Mouse (Mus musculus): ENCODE measurements at regions not wholly inside any gene's neighbourhood (a gene's known extent, or its start where the extent isn't known, plus 50 kb on each side); places are given as distances from the start of the nearest gene placed in this dataset.

DNA sequence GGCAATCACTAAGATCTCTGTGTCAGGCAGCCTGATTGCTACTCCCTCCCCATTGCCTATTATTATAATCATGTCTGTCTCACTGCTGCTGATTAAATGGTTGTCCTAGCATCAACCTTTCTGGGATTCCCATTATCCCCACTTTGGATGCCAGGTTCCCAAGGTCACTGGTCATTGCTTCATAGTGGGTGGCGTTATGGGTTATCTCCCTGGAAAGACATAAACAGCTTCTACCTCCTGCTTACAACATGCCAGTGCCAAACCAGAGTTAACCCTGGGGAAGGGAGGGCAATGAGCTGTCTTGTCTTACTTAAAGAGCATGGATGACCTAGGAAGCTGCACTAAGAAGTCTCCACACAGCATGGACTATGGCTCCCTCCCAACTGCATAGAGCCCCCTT lies 136.9 kb downstream of the Uaca start:
- ATAC-seq (ENCODE audit: insufficient number of reproducible peaks, insufficient read depth, low FRiP score, low read depth): no peak
- Histone ChIP-seq H3K4me2 (replicated peaks; ENCODE audit: low read depth, low read length) (no peak overlapping the region), H3K9me3 (ENCODE audit: control insufficient read depth, low read depth, low read length) (no peaks in the 10 kb centered on the region), H3K36me3 (ENCODE audit: control insufficient read depth, insufficient read depth, low read length) (no peaks in the 10 kb centered on the region), H3K9ac (replicated peaks; ENCODE audit: low read depth, low read length) (no peak overlapping the region), H3K4me1 (ENCODE audit: control insufficient read depth, insufficient read depth, low read length) (no peaks in the 10 kb centered on the region), H3K4me3 (ENCODE audit: low read depth, low read length) (no peak overlapping the region), H3K27ac (ENCODE audit: low read length) (no peak overlapping the region), H3K27me3 (ENCODE audit: control insufficient read depth, insufficient read depth, low read length) (no peaks in the 10 kb centered on the region)
- 89% methylated on average over 1 of the region's 1 CpGs for WGBS

DNA sequence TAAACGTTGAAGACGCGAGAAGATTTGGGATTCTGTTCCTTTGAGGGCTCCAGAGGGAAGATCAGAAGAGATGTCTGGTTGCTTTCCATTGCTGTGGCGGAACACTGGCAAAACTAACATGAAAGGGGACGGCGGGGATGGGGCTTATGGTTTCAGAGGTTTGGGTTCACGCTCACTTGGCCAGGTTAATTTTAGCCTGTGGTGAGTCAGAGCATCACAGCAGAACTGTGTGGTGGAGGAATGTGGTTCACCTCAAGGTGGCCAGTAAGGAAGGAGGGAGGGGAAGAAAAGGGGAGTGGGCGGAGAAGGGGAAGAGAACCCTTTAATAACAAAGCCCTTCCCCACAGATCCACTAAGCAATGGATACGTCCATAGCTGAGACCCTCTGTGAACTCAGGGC lies 142.6 kb downstream of the Uaca start:
- ATAC-seq (ENCODE audit: insufficient number of reproducible peaks, insufficient read depth, low FRiP score, low read depth): no peak
- Histone ChIP-seq H3K27me3 (ENCODE audit: control insufficient read depth, insufficient read depth, low read length) (no peaks in the 10 kb centered on the region), H3K9ac (replicated peaks; ENCODE audit: low read depth, low read length) (no peak overlapping the region), H3K4me2 (replicated peaks; ENCODE audit: low read depth, low read length) (no peak overlapping the region), H3K4me3 (ENCODE audit: low read depth, low read length) (no peak overlapping the region), H3K36me3 (ENCODE audit: control insufficient read depth, insufficient read depth, low read length) (no peaks in the 10 kb centered on the region), H3K9me3 (ENCODE audit: control insufficient read depth, low read depth, low read length) (no peaks in the 10 kb centered on the region), H3K4me1 (ENCODE audit: control insufficient read depth, insufficient read depth, low read length) (peaks cover 8% of the 10 kb centered on the region; the same call in 1 of the 2 replicates), H3K27ac (ENCODE audit: low read length) (no peak overlapping the region)
- 92% methylated on average over 9 of the region's 9 CpGs for WGBS

DNA sequence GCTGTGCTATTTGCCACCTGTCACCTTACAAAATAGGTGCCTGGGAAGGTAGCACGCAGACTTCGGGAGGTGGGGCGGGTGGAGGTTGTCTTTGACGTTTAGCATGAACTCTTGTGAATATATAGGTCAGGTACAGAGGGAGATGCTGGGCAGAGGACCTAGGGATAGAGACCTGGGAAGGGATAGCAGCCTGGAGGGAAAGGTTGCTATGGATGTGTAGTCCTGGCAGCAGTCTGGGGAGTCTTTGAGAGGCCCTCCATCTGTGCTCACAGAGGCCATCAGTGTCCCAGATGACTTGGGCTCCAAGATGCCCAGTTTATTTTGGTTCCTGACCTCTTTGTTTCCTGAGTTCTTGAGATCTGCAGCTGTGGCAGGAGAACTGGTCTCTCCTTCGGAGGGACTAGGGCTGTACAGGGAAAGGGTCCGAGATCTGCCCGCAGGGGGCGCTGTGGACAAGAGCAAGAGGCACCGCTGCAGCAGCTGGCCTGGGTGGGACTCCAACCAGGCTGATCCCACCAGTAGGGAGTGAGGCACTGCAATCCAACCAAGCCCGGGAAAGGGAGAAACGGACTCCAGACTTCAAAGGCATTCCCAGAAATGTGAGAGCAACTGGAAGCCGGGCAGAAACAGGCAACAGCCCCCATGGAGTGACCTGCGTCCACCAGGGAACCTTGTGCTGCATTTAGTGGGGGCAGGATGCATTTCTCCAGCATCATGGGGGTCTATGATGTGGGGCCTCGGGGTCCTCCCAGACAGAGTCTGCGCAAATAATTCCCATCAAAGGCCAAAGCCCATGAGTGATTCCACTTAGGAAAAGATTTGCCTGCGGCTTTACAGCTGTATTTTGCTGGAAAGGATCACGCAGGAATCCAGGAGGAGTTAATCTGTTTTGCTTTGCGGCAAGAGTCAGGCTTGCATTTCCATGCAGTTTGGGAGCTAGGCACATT lies 145.8 kb downstream of the Uaca start:
- Histone ChIP-seq H3K4me1 (ENCODE audit: control insufficient read depth, insufficient read depth, low read length) (peaks cover 8% of the 10 kb centered on the region; the same call in 1 of the 2 replicates), H3K4me2 (replicated peaks; ENCODE audit: low read depth, low read length) (no peak overlapping the region), H3K9ac (replicated peaks; ENCODE audit: low read depth, low read length) (no peak overlapping the region), H3K27ac (ENCODE audit: low read length) (peak overlapping the region; percentile 21; the same call in 1 of the 2 replicates), H3K36me3 (ENCODE audit: control insufficient read depth, insufficient read depth, low read length) (no peaks in the 10 kb centered on the region), H3K4me3 (ENCODE audit: low read depth, low read length) (no peak overlapping the region), H3K27me3 (ENCODE audit: control insufficient read depth, insufficient read depth, low read length) (no peaks in the 10 kb centered on the region), H3K9me3 (ENCODE audit: control insufficient read depth, low read depth, low read length) (no peaks in the 10 kb centered on the region)
- WGBS: 23% methylated on average over 18 of the region's 18 CpGs
- ATAC-seq (ENCODE audit: insufficient number of reproducible peaks, insufficient read depth, low FRiP score, low read depth): peak; percentile 94

DNA sequence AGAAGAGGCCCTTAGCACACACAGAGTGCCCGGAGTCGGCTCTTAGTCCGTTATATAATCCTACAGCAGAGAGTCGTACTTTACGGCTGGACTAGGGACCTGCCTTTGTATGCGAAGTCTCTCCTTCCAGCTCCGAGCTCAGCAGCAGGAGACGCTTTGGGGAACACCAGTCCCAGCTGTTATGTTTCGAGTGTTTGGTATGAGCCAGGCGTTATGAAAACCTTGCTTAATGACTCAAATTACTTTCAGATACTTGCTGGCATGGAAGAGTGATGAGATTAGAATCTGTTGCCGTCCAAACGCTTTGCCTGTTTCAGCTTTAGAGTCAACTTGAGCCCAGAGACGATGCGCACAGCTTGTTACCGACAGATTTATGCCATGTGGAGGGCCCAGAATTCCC lies 153.0 kb downstream of the Uaca start:
- Histone ChIP-seq H3K27ac (ENCODE audit: low read length) (no peak overlapping the region), H3K9me3 (ENCODE audit: control insufficient read depth, low read depth, low read length) (no peaks in the 10 kb centered on the region), H3K4me2 (replicated peaks; ENCODE audit: low read depth, low read length) (no peak overlapping the region), H3K9ac (replicated peaks; ENCODE audit: low read depth, low read length) (no peak overlapping the region), H3K4me1 (ENCODE audit: control insufficient read depth, insufficient read depth, low read length) (peaks cover 20% of the 10 kb centered on the region), H3K27me3 (ENCODE audit: control insufficient read depth, insufficient read depth, low read length) (no peaks in the 10 kb centered on the region), H3K4me3 (ENCODE audit: low read depth, low read length) (no peak overlapping the region), H3K36me3 (ENCODE audit: control insufficient read depth, insufficient read depth, low read length) (no peaks in the 10 kb centered on the region)
- no peak for ATAC-seq (ENCODE audit: insufficient number of reproducible peaks, insufficient read depth, low FRiP score, low read depth)
- 47% methylated on average over 15 of the region's 15 CpGs for WGBS

DNA sequence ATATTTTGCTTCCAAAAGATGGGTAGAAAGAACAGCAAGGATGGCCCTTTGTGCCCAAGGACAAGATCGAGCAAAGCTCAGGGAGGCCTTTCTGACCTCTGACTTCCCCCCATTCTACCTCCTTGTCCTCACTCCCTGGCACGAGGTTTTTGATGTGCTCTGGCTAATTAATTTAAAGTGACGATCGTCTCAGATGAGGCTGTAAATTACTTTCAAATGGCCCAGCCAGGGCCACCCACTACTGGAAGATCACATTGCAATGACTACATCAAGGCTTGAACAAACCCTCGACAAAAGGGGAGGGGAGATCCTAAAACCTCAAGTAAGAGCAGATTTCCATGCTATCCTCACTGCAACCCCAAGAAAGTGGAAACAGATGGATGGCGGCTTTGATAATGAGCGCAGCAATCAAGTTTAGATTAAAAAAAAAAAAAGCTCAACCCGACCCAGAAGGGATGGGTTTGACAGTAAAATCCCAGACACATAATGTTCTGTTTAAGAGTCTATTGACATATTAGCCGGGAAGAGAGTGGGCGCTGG lies 154.3 kb downstream of the Uaca start:
- WGBS: 63% methylated on average over 10 of the region's 10 CpGs
- H3K4me3 ChIP-seq (ENCODE audit: low read depth, low read length): no peak overlapping the region
- H3K4me1 ChIP-seq (ENCODE audit: control insufficient read depth, insufficient read depth, low read length): peaks cover 20% of the 10 kb centered on the region
- no peak for ATAC-seq (ENCODE audit: insufficient number of reproducible peaks, insufficient read depth, low FRiP score, low read depth)
- H3K36me3 ChIP-seq (ENCODE audit: control insufficient read depth, insufficient read depth, low read length): no peaks in the 10 kb centered on the region
- no peaks in the 10 kb centered on the region for H3K9me3 ChIP-seq (ENCODE audit: control insufficient read depth, low read depth, low read length)
- no peak overlapping the region for H3K27ac ChIP-seq (ENCODE audit: low read length)
- H3K9ac ChIP-seq (replicated peaks; ENCODE audit: low read depth, low read length): no peak overlapping the region
- H3K4me2 ChIP-seq (replicated peaks; ENCODE audit: low read depth, low read length): no peak overlapping the region
- H3K27me3 ChIP-seq (ENCODE audit: control insufficient read depth, insufficient read depth, low read length): no peaks in the 10 kb centered on the region

DNA sequence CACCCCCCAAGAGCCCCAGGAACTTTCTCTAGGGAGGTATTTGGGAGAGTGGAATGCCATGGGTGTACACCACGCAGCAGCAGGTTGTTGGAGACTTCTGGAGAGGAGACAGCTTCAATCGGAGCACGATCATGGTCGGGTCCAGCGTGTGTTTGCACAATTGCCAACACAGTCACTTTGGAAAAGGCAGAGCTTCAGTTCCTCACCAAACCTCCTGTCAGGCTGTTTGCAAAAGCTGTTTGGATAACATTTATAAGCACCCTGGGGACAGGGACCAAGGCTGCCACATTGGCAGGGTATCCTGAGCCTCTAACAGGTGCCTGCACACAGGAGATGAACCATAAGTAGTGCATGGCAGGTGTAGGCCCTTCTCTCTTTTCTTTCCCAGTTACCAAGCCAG lies 155.8 kb downstream of the Uaca start:
- Histone ChIP-seq H3K9me3 (ENCODE audit: control insufficient read depth, low read depth, low read length) (no peaks in the 10 kb centered on the region), H3K27me3 (ENCODE audit: control insufficient read depth, insufficient read depth, low read length) (no peaks in the 10 kb centered on the region), H3K4me2 (replicated peaks; ENCODE audit: low read depth, low read length) (no peak overlapping the region; the same call in 1 of the 2 replicates), H3K36me3 (ENCODE audit: control insufficient read depth, insufficient read depth, low read length) (no peaks in the 10 kb centered on the region), H3K4me3 (ENCODE audit: low read depth, low read length) (no peak overlapping the region), H3K4me1 (ENCODE audit: control insufficient read depth, insufficient read depth, low read length) (peaks cover 20% of the 10 kb centered on the region), H3K9ac (replicated peaks; ENCODE audit: low read depth, low read length) (no peak overlapping the region), H3K27ac (ENCODE audit: low read length) (no peak overlapping the region)
- no peak for ATAC-seq (ENCODE audit: insufficient number of reproducible peaks, insufficient read depth, low FRiP score, low read depth)
- WGBS: 88% methylated on average over 5 of the region's 5 CpGs

DNA sequence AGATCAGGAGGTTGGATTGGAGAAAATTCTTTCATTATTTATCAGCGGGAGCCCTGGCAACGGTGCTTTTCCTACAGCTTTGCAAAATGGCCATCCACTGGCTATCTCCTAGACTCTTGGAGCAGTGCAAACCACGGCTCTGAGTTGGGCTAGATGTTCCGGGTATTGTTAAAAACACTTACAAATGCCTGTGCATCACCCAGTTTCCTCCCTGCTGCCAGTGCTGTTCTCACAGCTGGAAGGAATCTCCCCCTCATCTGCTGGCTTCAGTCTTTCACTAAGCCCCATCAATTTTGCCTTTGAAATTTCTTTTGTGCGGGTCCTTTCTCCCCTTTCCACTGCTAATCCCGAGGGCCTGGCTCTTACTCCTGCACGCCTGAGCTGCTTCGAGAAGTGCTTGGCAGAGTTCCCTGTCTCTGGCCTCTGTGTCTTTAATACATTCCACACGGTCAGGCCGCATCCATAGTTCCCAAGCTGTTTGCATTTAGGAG lies 156.8 kb downstream of the Uaca start:
- Histone ChIP-seq H3K4me1 (ENCODE audit: control insufficient read depth, insufficient read depth, low read length) (peaks cover 20% of the 10 kb centered on the region), H3K36me3 (ENCODE audit: control insufficient read depth, insufficient read depth, low read length) (no peaks in the 10 kb centered on the region), H3K9ac (replicated peaks; ENCODE audit: low read depth, low read length) (no peak overlapping the region), H3K27ac (ENCODE audit: low read length) (peak overlapping the region; percentile 80; the same call in 1 of the 2 replicates), H3K4me3 (ENCODE audit: low read depth, low read length) (no peak overlapping the region), H3K27me3 (ENCODE audit: control insufficient read depth, insufficient read depth, low read length) (no peaks in the 10 kb centered on the region), H3K4me2 (replicated peaks; ENCODE audit: low read depth, low read length) (no peak overlapping the region; the same call in 1 of the 2 replicates), H3K9me3 (ENCODE audit: control insufficient read depth, low read depth, low read length) (no peaks in the 10 kb centered on the region)
- WGBS: 20% methylated on average over 10 of the region's 10 CpGs
- peak; percentile 67; the same call in 1 of the 2 replicates for ATAC-seq (ENCODE audit: insufficient number of reproducible peaks, insufficient read depth, low FRiP score, low read depth)

DNA sequence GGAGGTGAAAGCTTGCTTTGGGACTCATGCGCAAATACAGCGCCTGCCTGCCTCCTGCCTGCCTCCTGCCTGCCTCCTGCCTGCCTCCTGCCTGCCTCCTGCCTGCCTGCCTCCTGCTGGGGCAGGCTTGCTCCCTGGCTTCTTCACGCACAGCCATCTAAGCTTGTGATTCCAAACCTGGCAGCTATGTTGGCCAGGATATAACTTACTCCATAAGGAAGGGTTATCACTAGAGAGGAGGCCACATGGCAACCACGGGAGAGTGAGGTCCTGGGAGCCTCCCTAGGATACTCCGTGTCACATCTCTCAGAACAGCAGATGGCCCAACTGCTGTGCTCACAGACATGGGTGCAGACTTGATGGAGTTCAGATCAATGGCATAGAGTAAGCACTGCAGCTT lies 163.1 kb downstream of the Uaca start:
- Histone ChIP-seq H3K9ac (replicated peaks; ENCODE audit: low read depth, low read length) (no peak overlapping the region), H3K36me3 (ENCODE audit: control insufficient read depth, insufficient read depth, low read length) (no peaks in the 10 kb centered on the region), H3K4me1 (ENCODE audit: control insufficient read depth, insufficient read depth, low read length) (0 out of 2 replicates have a peak, but pooled peaks cover 4% of the 10 kb centered on the region), H3K9me3 (ENCODE audit: control insufficient read depth, low read depth, low read length) (no peaks in the 10 kb centered on the region), H3K4me3 (ENCODE audit: low read depth, low read length) (no peak overlapping the region), H3K27ac (ENCODE audit: low read length) (no peak overlapping the region), H3K27me3 (ENCODE audit: control insufficient read depth, insufficient read depth, low read length) (no peaks in the 10 kb centered on the region), H3K4me2 (replicated peaks; ENCODE audit: low read depth, low read length) (no peak overlapping the region)
- no peak for ATAC-seq (ENCODE audit: insufficient number of reproducible peaks, insufficient read depth, low FRiP score, low read depth)
- WGBS: 49% methylated on average over 5 of the region's 5 CpGs
